Mouse (Mus musculus): ENCODE measurements around the gene Ptgis. TPM values are rescaled to one million over a fixed set of nuclear protein-coding genes. Genes with fewer than 3 reads are reported as not detected.

Ptgis gene
- polyA plus RNA-seq, 1 experiment from 2014 or later, result 4.2 TPM

DNA sequence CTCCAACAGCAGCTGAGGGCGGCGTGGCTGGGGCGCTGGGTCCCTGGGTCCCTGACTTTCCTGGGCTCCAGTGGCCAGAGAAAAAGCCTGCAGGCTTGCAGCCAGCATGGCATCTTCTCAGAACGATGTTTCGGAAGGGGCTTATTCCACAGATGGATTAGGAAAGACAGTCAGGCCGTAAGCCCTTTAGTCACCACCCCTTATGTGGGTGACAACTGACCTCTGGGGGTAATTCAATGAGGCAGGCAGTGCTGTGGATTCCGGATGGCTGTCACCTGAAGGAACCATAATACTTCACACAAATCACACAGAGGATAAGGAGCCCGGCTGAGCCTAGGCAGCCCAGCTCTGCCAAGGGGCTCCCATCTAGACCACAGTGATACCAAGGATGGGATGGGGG, 59.3 kb downstream of the Ptgis start:
- no peak overlapping the region for H3K27ac ChIP-seq (ENCODE audit: low read depth, low read length)
- H3K4me3 ChIP-seq (ENCODE audit: low read length), result no peak overlapping the region
- H3K9ac ChIP-seq (ENCODE audit: low read depth, low read length), result no peak overlapping the region
- no peaks in the 10 kb centered on the region; the same call in 1 of the 2 replicates for H3K36me3 ChIP-seq (ENCODE audit: control insufficient read depth, insufficient read depth, low read length)
- H3K4me1 ChIP-seq (ENCODE audit: control insufficient read depth, insufficient read depth, low read depth, low read length), result peaks cover 3% of the 10 kb centered on the region
- 85% methylated on average over 8 of the region's 8 CpGs for WGBS
- ATAC-seq, result no peak
- no peaks in the 10 kb centered on the region for H3K9me3 ChIP-seq (ENCODE audit: control insufficient read depth, low read length)
- no peak overlapping the region for H3K4me2 ChIP-seq (ENCODE audit: low read length)
- H3K27me3 ChIP-seq (replicated peaks; ENCODE audit: control insufficient read depth, insufficient read depth, low read length), result no peaks in the 10 kb centered on the region

DNA sequence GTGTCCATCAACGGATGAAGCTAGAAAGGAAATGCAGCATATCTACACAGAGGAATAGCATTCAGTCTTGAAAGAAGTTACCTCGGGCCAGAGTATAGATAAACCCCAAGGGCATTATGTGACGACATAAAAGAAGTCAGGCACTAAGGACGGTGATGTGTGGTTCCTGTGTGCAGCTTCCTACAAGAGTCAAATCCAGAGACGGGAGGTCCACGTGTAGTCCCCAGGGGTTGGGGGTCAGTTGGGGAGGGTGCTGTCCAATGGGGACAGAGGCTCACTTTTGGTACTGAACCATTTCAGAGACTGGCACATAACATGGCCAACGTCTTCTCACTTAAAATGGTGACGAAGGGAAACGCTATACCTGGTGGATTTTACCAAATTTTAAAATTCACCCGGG, 61.1 kb downstream of the Ptgis start:
- WGBS, result 91% methylated on average over 10 of the region's 10 CpGs
- Histone ChIP-seq H3K27me3 (replicated peaks; ENCODE audit: control insufficient read depth, insufficient read depth, low read length) (no peaks in the 10 kb centered on the region), H3K27ac (ENCODE audit: low read depth, low read length) (no peak overlapping the region), H3K4me2 (ENCODE audit: low read length) (no peak overlapping the region), H3K9ac (ENCODE audit: low read depth, low read length) (no peak overlapping the region), H3K4me1 (ENCODE audit: control insufficient read depth, insufficient read depth, low read depth, low read length) (peaks cover 2% of the 10 kb centered on the region), H3K9me3 (ENCODE audit: control insufficient read depth, low read length) (no peaks in the 10 kb centered on the region), H3K36me3 (ENCODE audit: control insufficient read depth, insufficient read depth, low read length) (no peaks in the 10 kb centered on the region), H3K4me3 (ENCODE audit: low read length) (no peak overlapping the region)
- no peak for ATAC-seq

DNA sequence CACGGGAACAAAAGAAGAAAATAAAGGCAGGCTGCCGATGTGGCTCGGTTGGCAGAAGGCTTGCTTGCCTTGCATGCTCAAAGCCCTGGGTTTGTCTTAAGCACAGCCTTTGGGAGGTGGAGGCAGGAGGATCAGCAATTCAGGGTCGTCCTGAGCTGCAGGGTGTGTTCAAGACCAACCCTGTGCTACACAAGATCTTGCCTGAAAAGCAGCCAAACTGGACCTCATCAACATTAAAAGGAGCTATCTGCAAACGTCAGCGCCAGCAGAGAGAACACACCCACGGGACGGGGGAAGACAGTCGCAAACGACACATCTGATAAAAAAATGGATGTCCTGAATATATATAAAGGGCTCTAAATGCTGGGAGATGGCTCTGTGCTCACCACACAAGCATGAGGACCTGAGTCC, 63.2 kb downstream of the Ptgis start:
- 63% methylated on average over 10 of the region's 10 CpGs for WGBS
- peaks cover 9% of the 10 kb centered on the region; the same call in 1 of the 2 replicates for H3K36me3 ChIP-seq (ENCODE audit: control insufficient read depth, insufficient read depth, low read length)
- H3K27ac ChIP-seq (ENCODE audit: low read depth, low read length), result no peak overlapping the region
- H3K4me1 ChIP-seq (ENCODE audit: control insufficient read depth, insufficient read depth, low read depth, low read length), result no peaks in the 10 kb centered on the region
- no peak for ATAC-seq
- no peak overlapping the region for H3K9ac ChIP-seq (ENCODE audit: low read depth, low read length)
- no peak overlapping the region for H3K4me2 ChIP-seq (ENCODE audit: low read length)
- H3K9me3 ChIP-seq (ENCODE audit: control insufficient read depth, low read length), result no peaks in the 10 kb centered on the region
- H3K27me3 ChIP-seq (replicated peaks; ENCODE audit: control insufficient read depth, insufficient read depth, low read length), result no peaks in the 10 kb centered on the region
- H3K4me3 ChIP-seq (ENCODE audit: low read length), result no peak overlapping the region

DNA sequence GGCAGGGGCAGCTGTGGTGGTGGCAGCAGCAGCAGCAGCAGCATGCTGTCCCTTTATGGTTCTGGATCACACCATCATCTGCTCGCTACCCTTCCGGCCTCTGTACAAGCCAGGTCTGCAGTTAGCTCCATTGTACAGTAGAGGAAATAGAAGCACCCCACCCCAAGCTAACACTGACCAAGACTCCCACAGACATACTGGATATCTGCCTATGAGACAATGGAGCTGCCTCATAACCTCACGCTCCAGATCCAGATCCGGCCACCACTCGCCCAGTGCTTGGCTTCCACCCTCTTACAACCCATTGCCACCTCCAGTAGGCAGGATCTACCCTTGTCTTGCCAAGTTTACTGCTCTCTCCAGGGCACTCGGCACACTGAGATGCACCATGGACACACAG, 65.1 kb downstream of the Ptgis start:
- no peak overlapping the region for H3K27ac ChIP-seq (ENCODE audit: low read depth, low read length)

GRCm38 (mm10) chr2:167173051-167173875, 67.1 kb downstream of the Ptgis start:
- H3K4me1 ChIP-seq (ENCODE audit: control insufficient read depth, insufficient read depth, low read depth, low read length), result no peaks in the 10 kb centered on the region
- H3K36me3 ChIP-seq (ENCODE audit: control insufficient read depth, insufficient read depth, low read length), result peaks cover 9% of the 10 kb centered on the region; the same call in 1 of the 2 replicates
- H3K4me3 ChIP-seq (ENCODE audit: low read length), result no peak overlapping the region
- no peaks in the 10 kb centered on the region for H3K27me3 ChIP-seq (replicated peaks; ENCODE audit: control insufficient read depth, insufficient read depth, low read length)
- H3K27ac ChIP-seq (ENCODE audit: low read depth, low read length), result no peak overlapping the region
- no peak for ATAC-seq
- WGBS, result 79% methylated on average over 5 of the region's 5 CpGs
- H3K9ac ChIP-seq (ENCODE audit: low read depth, low read length), result no peak overlapping the region
- no peaks in the 10 kb centered on the region for H3K9me3 ChIP-seq (ENCODE audit: control insufficient read depth, low read length)
- no peak overlapping the region for H3K4me2 ChIP-seq (ENCODE audit: low read length)

More for the DNA sequence above, 65.1 kb downstream of the Ptgis start:
- Histone ChIP-seq H3K36me3 (ENCODE audit: control insufficient read depth, insufficient read depth, low read length) (peaks cover 9% of the 10 kb centered on the region; the same call in 1 of the 2 replicates), H3K4me1 (ENCODE audit: control insufficient read depth, insufficient read depth, low read depth, low read length) (no peaks in the 10 kb centered on the region), H3K4me2 (ENCODE audit: low read length) (no peak overlapping the region), H3K27me3 (replicated peaks; ENCODE audit: control insufficient read depth, insufficient read depth, low read length) (no peaks in the 10 kb centered on the region), H3K4me3 (ENCODE audit: low read length) (no peak overlapping the region), H3K9me3 (ENCODE audit: control insufficient read depth, low read length) (no peaks in the 10 kb centered on the region), H3K9ac (ENCODE audit: low read depth, low read length) (no peak overlapping the region)
- WGBS, result 93% methylated on average over 6 of the region's 6 CpGs
- no peak for ATAC-seq

- Histone ChIP-seq H3K27me3 (replicated peaks; ENCODE audit: control insufficient read depth, insufficient read depth, low read length) (no peaks in the 10 kb centered on the region), H3K36me3 (ENCODE audit: control insufficient read depth, insufficient read depth, low read length) (no peaks in the 10 kb centered on the region), H3K4me3 (ENCODE audit: low read length) (no peak overlapping the region), H3K4me2 (ENCODE audit: low read length) (no peak overlapping the region), H3K27ac (ENCODE audit: low read depth, low read length) (no peak overlapping the region), H3K9me3 (ENCODE audit: control insufficient read depth, low read length) (no peaks in the 10 kb centered on the region), H3K4me1 (ENCODE audit: control insufficient read depth, insufficient read depth, low read depth, low read length) (no peaks in the 10 kb centered on the region; the same call in 1 of the 2 replicates), H3K9ac (ENCODE audit: low read depth, low read length) (no peak overlapping the region)
- no peak for ATAC-seq
- WGBS, result 61% methylated on average over 11 of the region's 11 CpGs
Observed at GRCm38 (mm10) chr2:167167515-167168212, 72.7 kb downstream of the Ptgis start.

GRCm38 (mm10) chr2:167163600-167163999, 76.8 kb downstream of the Ptgis start:
- H3K4me1 ChIP-seq (ENCODE audit: control insufficient read depth, insufficient read depth, low read depth, low read length), result no peaks in the 10 kb centered on the region; the same call in 1 of the 2 replicates
- H3K4me3 ChIP-seq (ENCODE audit: low read length), result no peak overlapping the region
- H3K9ac ChIP-seq (ENCODE audit: low read depth, low read length), result no peak overlapping the region
- no peak overlapping the region for H3K27ac ChIP-seq (ENCODE audit: low read depth, low read length)
- no peaks in the 10 kb centered on the region for H3K36me3 ChIP-seq (ENCODE audit: control insufficient read depth, insufficient read depth, low read length)
- H3K9me3 ChIP-seq (ENCODE audit: control insufficient read depth, low read length), result no peaks in the 10 kb centered on the region
- 91% methylated on average over 9 of the region's 9 CpGs for WGBS
- ATAC-seq, result no peak
- H3K27me3 ChIP-seq (replicated peaks; ENCODE audit: control insufficient read depth, insufficient read depth, low read length), result no peaks in the 10 kb centered on the region
- H3K4me2 ChIP-seq (ENCODE audit: low read length), result no peak overlapping the region

GRCm38 (mm10) chr2:167163134-167163533, 77.3 kb downstream of the Ptgis start:
- no peaks in the 10 kb centered on the region for H3K36me3 ChIP-seq (ENCODE audit: control insufficient read depth, insufficient read depth, low read length)
- no peaks in the 10 kb centered on the region; the same call in 1 of the 2 replicates for H3K4me1 ChIP-seq (ENCODE audit: control insufficient read depth, insufficient read depth, low read depth, low read length)
- no peaks in the 10 kb centered on the region for H3K27me3 ChIP-seq (replicated peaks; ENCODE audit: control insufficient read depth, insufficient read depth, low read length)
- no peak overlapping the region for H3K4me2 ChIP-seq (ENCODE audit: low read length)
- 78% methylated on average over 10 of the region's 10 CpGs for WGBS
- no peaks in the 10 kb centered on the region for H3K9me3 ChIP-seq (ENCODE audit: control insufficient read depth, low read length)
- H3K4me3 ChIP-seq (ENCODE audit: low read length), result no peak overlapping the region
- no peak overlapping the region for H3K9ac ChIP-seq (ENCODE audit: low read depth, low read length)
- H3K27ac ChIP-seq (ENCODE audit: low read depth, low read length), result no peak overlapping the region
- ATAC-seq, result peak; percentile 46

DNA sequence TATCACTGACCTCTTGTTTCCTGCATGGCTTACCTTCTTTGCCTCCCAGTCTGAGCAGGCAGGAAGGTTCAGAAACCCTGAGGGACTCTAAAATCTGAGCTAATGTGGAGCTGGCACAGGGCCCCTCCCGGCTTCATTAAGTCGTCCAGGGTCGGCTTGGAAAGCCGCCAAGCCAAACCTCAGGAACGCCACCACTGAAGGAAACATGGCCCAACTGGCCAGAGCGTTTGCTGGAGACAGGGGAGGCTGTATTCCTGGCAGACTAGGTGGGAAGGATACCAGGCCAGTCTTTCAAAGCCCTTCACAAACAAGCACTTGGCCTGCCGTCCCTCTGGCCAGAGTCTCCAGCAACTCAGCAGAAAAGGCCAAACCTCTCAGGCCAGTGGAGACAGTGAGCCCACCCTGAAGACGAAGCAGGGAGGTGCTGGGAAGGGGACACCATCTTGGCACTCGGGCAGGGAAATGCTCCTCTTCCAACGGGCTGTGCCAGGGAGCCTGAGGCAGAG, 77.8 kb downstream of the Ptgis start:
- no peaks in the 10 kb centered on the region for H3K9me3 ChIP-seq (ENCODE audit: control insufficient read depth, low read length)
- no peak overlapping the region for H3K4me3 ChIP-seq (ENCODE audit: low read length)
- no peaks in the 10 kb centered on the region for H3K27me3 ChIP-seq (replicated peaks; ENCODE audit: control insufficient read depth, insufficient read depth, low read length)
- H3K36me3 ChIP-seq (ENCODE audit: control insufficient read depth, insufficient read depth, low read length), result no peaks in the 10 kb centered on the region
- ATAC-seq, result no peak; the same call in 1 of the 2 replicates
- no peak overlapping the region for H3K27ac ChIP-seq (ENCODE audit: low read depth, low read length)
- 53% methylated on average over 10 of the region's 10 CpGs for WGBS
- H3K4me1 ChIP-seq (ENCODE audit: control insufficient read depth, insufficient read depth, low read depth, low read length), result no peaks in the 10 kb centered on the region; the same call in 1 of the 2 replicates
- no peak overlapping the region for H3K9ac ChIP-seq (ENCODE audit: low read depth, low read length)
- no peak overlapping the region for H3K4me2 ChIP-seq (ENCODE audit: low read length)

Data from hindbrain, embryonic 16.5 days (tissue).